Mouse (Mus musculus) myocyte (in vitro differentiated cells): ENCODE measurements around the gene Ccdc167. TPM values are rescaled to one million over a fixed set of nuclear protein-coding genes. Genes with fewer than 3 reads are reported as not detected.
A peak's percentile ranks its signal among the peaks of the same experiment; 100 is the strongest.

ENCODE experiments used
- H3K27me3 ChIP-seq: one replicate; pipeline ENCODE4 v1.6.1; 2011; ENCODE audit not compliant: control insufficient read depth, insufficient read depth, insufficient read length
- H3K36me3 ChIP-seq: one replicate; pipeline ENCODE4 v1.6.1; 2011; ENCODE audit not compliant: control insufficient read depth, insufficient read depth
- H3K4me2 ChIP-seq: one replicate; pipeline ENCODE4 v1.6.1; 2011; ENCODE audit warnings: low read depth, control low read depth
- H3K4me3 ChIP-seq: one replicate; pipeline ENCODE4 v1.5.1; 2011; ENCODE audit warnings: mild to moderate bottlenecking, control low read depth, moderate library complexity
- H3K79me2 ChIP-seq: one replicate; pipeline ENCODE4 v1.6.1; 2011; ENCODE audit not compliant: control insufficient read depth, insufficient read depth
- H3ac ChIP-seq: one replicate; pipeline ENCODE4 v1.6.1; 2011; ENCODE audit not compliant: control insufficient read depth, insufficient read length
- CEBPB ChIP-seq: IDR thresholded peaks from 2 replicates; pipeline ENCODE4 v1.6.1; 2011; ENCODE audit warnings: mild to moderate bottlenecking, moderate library complexity; ENCODE audit not compliant: poor library complexity, insufficient read depth, severe bottlenecking
- E2F4 ChIP-seq: IDR thresholded peaks from one replicate; pipeline ENCODE4 v1.6.1; 2011; ENCODE audit warnings: mild to moderate bottlenecking, control low read depth, moderate library complexity; ENCODE audit not compliant: insufficient read depth
- MAX ChIP-seq: IDR thresholded peaks from one replicate; pipeline ENCODE4 v1.6.1; 2011; ENCODE audit warnings: low read depth, mild to moderate bottlenecking, control low read depth
- MYOD1 ChIP-seq, 3 experiments: IDR thresholded peaks; one replicate each; pipeline ENCODE4 v1.6.1; 2011; ENCODE audit warnings: control low read depth in 2 of 3, low read depth in 2 of 3, mild to moderate bottlenecking in 2 of 3, moderate library complexity in 1 of 3; ENCODE audit not compliant: insufficient read length in 2 of 3, control insufficient read depth in 1 of 3
- MYOG ChIP-seq, 3 experiments: IDR thresholded peaks; one replicate each; pipeline ENCODE4 v1.6.1; 2011; ENCODE audit warnings: control low read depth in 2 of 3, low read depth in 2 of 3, mild to moderate bottlenecking in 2 of 3; ENCODE audit not compliant: insufficient read length in 2 of 3, control insufficient read depth in 1 of 3, insufficient read depth in 1 of 3
- POLR2A ChIP-seq: IDR thresholded peaks from one replicate; pipeline ENCODE4 v1.6.1; 2011; ENCODE audit warnings: low read depth, mild to moderate bottlenecking, control low read depth, moderate library complexity; ENCODE audit not compliant: insufficient read length
- POLR2AphosphoS2 ChIP-seq: IDR thresholded peaks from one replicate; pipeline ENCODE4 v1.6.1; 2011; ENCODE audit warnings: low read depth, control low read depth; ENCODE audit not compliant: insufficient read length
- REST ChIP-seq: IDR thresholded peaks from one replicate; pipeline ENCODE4 v1.6.1; 2011; ENCODE audit warnings: mild to moderate bottlenecking, control low read depth, moderate library complexity; ENCODE audit not compliant: insufficient read depth, insufficient read length
- SRF ChIP-seq: IDR thresholded peaks from one replicate; pipeline ENCODE4 v1.6.1; 2011; ENCODE audit warnings: low read depth; ENCODE audit not compliant: control insufficient read depth, insufficient read length
- TCF12 ChIP-seq: IDR thresholded peaks from one replicate; pipeline ENCODE4 v1.6.1; 2011; ENCODE audit warnings: mild to moderate bottlenecking, control low read depth; ENCODE audit not compliant: poor library complexity, insufficient read depth, severe bottlenecking
- TCF3 ChIP-seq: IDR thresholded peaks from one replicate; pipeline ENCODE4 v1.6.1; 2011; ENCODE audit warnings: low read depth, control low read depth; ENCODE audit not compliant: insufficient read length
- USF1 ChIP-seq: IDR thresholded peaks from one replicate; pipeline ENCODE4 v1.6.1; 2011; ENCODE audit warnings: low read depth, mild to moderate bottlenecking, control low read depth, moderate library complexity
- polyA plus RNA-seq: library from polyadenylated mRNA; unstranded; fragments of >200 nt; fragmentation: generic; extraction: Trizol; gene quantifications from one replicate; pipeline ENCODE4 v1.2.1, GENCODE M21; 2012; ENCODE audit warnings: missing spikeins

Ccdc167 gene
- polyA plus RNA-seq, 1 experiment, result 6.0 TPM

DNA sequence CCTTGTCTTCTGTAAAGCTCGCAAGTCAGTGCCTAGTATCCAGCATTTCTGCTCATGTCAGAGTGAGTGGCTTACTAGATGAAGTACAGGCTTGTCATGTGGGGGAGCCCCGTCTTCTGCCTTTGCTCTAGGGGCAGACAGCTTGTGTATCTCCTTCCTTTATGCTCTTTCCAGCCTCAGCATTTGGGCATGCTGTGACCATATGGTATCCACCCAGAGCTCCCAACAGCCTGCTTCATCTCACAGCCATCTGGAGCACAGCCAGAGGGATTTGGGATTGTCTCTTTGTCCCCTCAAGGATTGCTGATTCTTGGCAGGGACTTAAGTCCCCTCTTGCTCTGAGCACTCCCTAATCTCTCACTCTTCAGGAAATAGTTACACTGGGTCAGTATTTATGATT, 36.7 kb downstream of the Ccdc167 start:
- peaks cover 60% of the 10 kb centered on the region for H3K36me3 ChIP-seq
- TF ChIP-seq TCF12 (no peak), E2F4 (no peak), TCF3 (no peak), CEBPB (no peak), MYOD1 (IDR thresholded peaks at IDR 0.05; ENCODE audit: control insufficient read depth in 1 of 3, insufficient read length in 2 of 3, low read depth in 2 of 3) (no peak), MAX (no peak)
- no peak overlapping the region for H3K4me2 ChIP-seq

DNA sequence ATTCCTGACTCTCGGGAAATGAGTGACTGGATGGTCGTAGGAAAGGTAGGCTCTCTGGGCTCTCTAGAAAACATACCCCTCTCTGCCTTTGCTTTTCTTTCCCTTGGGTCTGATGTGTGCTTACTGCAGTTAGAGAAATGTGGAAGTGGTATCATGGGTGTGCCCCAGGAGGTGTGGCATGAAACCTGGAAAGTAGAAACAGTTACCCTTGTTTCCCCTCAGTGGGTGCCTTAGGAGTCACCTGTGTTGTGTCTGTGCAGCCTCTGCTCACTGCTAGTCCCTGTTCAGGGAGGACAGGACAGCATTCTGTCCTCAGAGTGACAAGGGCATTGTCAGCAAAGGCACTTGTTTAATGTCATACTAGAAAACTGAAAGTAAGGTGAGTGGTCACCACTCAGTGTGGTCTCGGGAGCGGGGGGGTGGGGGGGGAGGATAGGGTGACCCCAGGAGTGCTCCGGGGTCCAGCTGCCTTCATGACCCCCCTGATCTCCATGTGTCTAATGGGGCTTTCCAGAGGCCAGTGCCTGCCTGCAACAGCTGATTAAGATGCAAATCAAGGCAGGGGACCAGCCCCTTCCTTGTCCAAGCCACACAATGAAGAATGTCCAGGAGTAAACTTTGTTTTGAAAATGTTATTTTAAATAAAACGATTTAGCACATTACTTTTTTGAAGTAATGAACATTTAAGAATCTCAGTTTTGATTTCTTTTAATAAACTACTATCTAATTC, 37.6 kb downstream of the Ccdc167 start:
- Histone ChIP-seq H3K4me2 (no peak overlapping the region), H3K79me2 (no peaks in the 10 kb centered on the region), H3K27me3 (no peaks in the 10 kb centered on the region), H3K36me3 (peaks cover 66% of the 10 kb centered on the region), H3K4me3 (no peak overlapping the region), H3ac (no peak overlapping the region)
- no peak for TF ChIP-seq POLR2AphosphoS2
- no peak for TF ChIP-seq CEBPB
- TF ChIP-seq POLR2A, result no peak
- no peak for TF ChIP-seq USF1
- no peak for TF ChIP-seq MAX
- no peak for TF ChIP-seq TCF3
- no peak for TF ChIP-seq TCF12

More for the DNA sequence above, 36.7 kb downstream of the Ccdc167 start:
- Histone ChIP-seq H3K27me3 (no peaks in the 10 kb centered on the region), H3K4me3 (no peak overlapping the region), H3ac (no peak overlapping the region), H3K79me2 (no peaks in the 10 kb centered on the region)

DNA sequence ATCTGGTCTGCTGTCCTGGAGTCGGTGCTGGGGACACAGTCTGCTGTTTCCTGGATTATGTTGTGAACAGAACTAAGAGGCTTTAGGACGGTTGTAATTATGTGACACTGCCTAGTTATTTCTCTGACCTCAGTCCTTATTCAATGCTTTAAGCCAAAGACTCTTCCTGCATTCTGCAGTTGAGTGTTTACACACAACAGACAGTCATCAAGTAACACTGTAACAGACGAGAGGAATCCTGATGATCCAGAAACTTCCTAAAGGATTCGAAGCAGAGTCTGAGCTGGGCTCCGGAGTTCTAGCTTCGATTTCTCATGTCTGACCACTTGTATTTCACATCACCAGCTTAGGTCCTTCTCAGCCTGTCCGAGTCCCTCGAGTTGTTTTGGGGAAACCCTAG, 38.3 kb downstream of the Ccdc167 start:
- TF ChIP-seq USF1 (no peak), REST (no peak), CEBPB (no peak), POLR2AphosphoS2 (no peak), POLR2A (no peak)
- H3K79me2 ChIP-seq, result no peaks in the 10 kb centered on the region

DNA sequence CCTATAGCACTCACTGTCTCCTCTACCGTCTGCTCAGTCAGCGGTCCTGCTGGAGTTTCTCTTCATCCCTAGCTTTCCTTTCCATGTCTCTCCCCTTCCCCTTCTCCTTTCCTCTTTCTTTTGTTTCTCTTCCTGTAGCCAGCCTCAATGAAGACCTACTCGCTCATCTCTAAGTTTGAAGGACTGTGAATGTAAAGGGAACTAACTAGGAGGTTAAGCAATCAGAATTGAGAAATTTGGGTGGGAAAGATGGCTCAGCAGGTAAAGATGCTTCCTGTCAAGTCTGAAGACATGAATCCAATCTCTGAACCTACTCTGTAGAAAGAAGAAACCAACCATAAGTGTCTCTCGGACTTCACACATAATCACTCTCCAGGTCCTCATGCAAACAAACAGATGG, 43.5 kb downstream of the Ccdc167 start:
- H3K27me3 ChIP-seq, result no peaks in the 10 kb centered on the region
- no peak overlapping the region for H3K4me2 ChIP-seq
- peaks cover 9% of the 10 kb centered on the region for H3K79me2 ChIP-seq
- no peak overlapping the region for H3ac ChIP-seq
- H3K4me3 ChIP-seq, result no peak overlapping the region
- H3K36me3 ChIP-seq, result peaks cover 36% of the 10 kb centered on the region
- TF ChIP-seq USF1 (no peak), TCF3 (no peak), POLR2AphosphoS2 (no peak), CEBPB (no peak), E2F4 (no peak), REST (no peak), TCF12 (no peak), POLR2A (no peak), MAX (no peak)

More for the DNA sequence above, 38.3 kb downstream of the Ccdc167 start:
- Histone ChIP-seq H3K27me3 (no peaks in the 10 kb centered on the region), H3ac (no peak overlapping the region), H3K36me3 (peaks cover 66% of the 10 kb centered on the region), H3K4me3 (no peak overlapping the region), H3K4me2 (no peak overlapping the region)

DNA sequence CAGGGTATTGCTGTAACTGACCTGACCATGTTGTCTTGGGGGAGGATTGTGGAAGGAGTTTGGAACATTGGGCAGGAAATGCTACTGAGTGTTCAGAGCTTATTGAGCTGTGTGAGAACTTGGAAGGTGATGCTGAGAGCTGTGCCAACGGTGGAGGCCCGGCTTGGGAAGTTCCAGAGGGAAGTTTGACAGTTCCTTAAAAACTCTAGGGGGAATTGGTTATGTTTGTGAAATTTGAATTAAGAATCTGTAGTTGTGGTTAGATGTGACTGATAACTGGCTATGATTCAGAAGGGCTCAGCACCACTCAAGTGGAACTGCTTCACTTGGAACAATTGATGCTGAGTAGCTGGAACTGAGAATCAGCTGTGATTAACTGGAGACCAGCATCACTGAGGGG, 45.8 kb downstream of the Ccdc167 start:
- TF ChIP-seq POLR2A (no peak), TCF12 (no peak), TCF3 (no peak), USF1 (no peak), MYOD1 (IDR thresholded peaks at IDR 0.05; ENCODE audit: control insufficient read depth in 1 of 3, insufficient read length in 2 of 3, low read depth in 2 of 3) (no peak), MYOG (IDR thresholded peaks at IDR 0.05; ENCODE audit: control insufficient read depth in 1 of 3, insufficient read depth in 1 of 3, insufficient read length in 2 of 3, low read depth in 2 of 3) (no peak), REST (no peak), POLR2AphosphoS2 (no peak), SRF (no peak), CEBPB (no peak), E2F4 (no peak), MAX (no peak)

More for the DNA sequence above, 45.8 kb downstream of the Ccdc167 start:
- Histone ChIP-seq H3K79me2 (peaks cover 18% of the 10 kb centered on the region), H3K36me3 (peaks cover 19% of the 10 kb centered on the region), H3K4me3 (no peak overlapping the region), H3K4me2 (peak overlapping the region; percentile 30), H3ac (no peak overlapping the region), H3K27me3 (no peaks in the 10 kb centered on the region)
